Mouse (Mus musculus) hindbrain, embryonic 15.5 days (tissue): ENCODE data around the gene Lrpprc. TPM values are rescaled to one million over a fixed set of nuclear protein-coding genes. Genes with fewer than 3 reads are reported as not detected.

Experiments used
- ATAC-seq: fragments of 200-750 bp; cut with Nextera tagmentation; 2 replicates; pipeline ENCODE4 v1.8.0; 2017; ENCODE audit warnings: low read depth, moderate number of reproducible peaks, moderate TSS enrichment; ENCODE audit not compliant: low FRiP score
- H3K27ac ChIP-seq: fragments of 300-500 bp; sonication (generic); replicated peaks from 2 replicates; pipeline ENCODE4 v1.5.1; 2015; ENCODE audit warnings: mild to moderate bottlenecking, inconsistent platforms
- H3K27me3 ChIP-seq: fragments of 300-500 bp; sonication (generic); 2 replicates; pipeline ENCODE4 v1.6.1; 2015; ENCODE audit warnings: control low read depth, inconsistent platforms
- H3K36me3 ChIP-seq: fragments of 300-500 bp; sonication (generic); 2 replicates; pipeline ENCODE4 v1.6.1; 2015; ENCODE audit warnings: control low read depth, inconsistent platforms
- H3K4me1 ChIP-seq: fragments of 300-500 bp; sonication (generic); replicated peaks from 2 replicates; pipeline ENCODE4 v1.6.1; 2015; ENCODE audit warnings: control low read depth, inconsistent platforms
- H3K4me2 ChIP-seq: fragments of 300-500 bp; sonication (generic); 2 replicates; pipeline ENCODE4 v1.6.1; 2015; ENCODE audit warnings: moderate library complexity, mild to moderate bottlenecking, inconsistent platforms
- H3K4me3 ChIP-seq: fragments of 300-500 bp; sonication (generic); 2 replicates; pipeline ENCODE4 v1.5.1; 2015; ENCODE audit warnings: mild to moderate bottlenecking, inconsistent platforms
- H3K9ac ChIP-seq: fragments of 300-500 bp; sonication (generic); 2 replicates; pipeline ENCODE4 v1.6.1; 2015; ENCODE audit warnings: inconsistent platforms
- H3K9me3 ChIP-seq: fragments of 300-500 bp; sonication (generic); 2 replicates; pipeline ENCODE4 v1.6.1; 2016; ENCODE audit warnings: control low read depth, inconsistent platforms
- WGBS: fragments of 180-500 bp; shearing (Covaris S2); methylation state at CpG from one replicate; pipeline ENCODE4 v1.1.7; 2015; 5-methylcytosine and 5-hydroxymethylcytosine counted together
- polyA plus RNA-seq: library from polyadenylated mRNA; unstranded; fragments of >200 nt; fragmentation: Nextera tagmentation; extraction: Ambion mirVana; gene quantifications from 2 replicates; pipeline ENCODE4 v1.2.1, GENCODE M21; 2015

Gene Lrpprc
- polyA plus RNA-seq, 1 experiment from 2014 or later = 46.3 TPM

GRCm38 (mm10) chr17:84790043-84790442 lies 546 bp downstream of the Lrpprc start:
- no peaks in the 10 kb centered on the region for H3K9me3 ChIP-seq
- H3K27me3 ChIP-seq = no peaks in the 10 kb centered on the region
- H3K4me1 ChIP-seq = peaks cover 26% of the 10 kb centered on the region
- WGBS = 0% methylated on average over 22 of the region's 22 CpGs
- H3K4me3 ChIP-seq = peak overlapping the region; percentile 95
- H3K36me3 ChIP-seq = no peaks in the 10 kb centered on the region
- H3K9ac ChIP-seq = peak overlapping the region; percentile 97
- ATAC-seq = 0 out of 2 replicates have a peak, but pooled peaks have one; percentile 1
- peak overlapping the region; percentile 88 for H3K27ac ChIP-seq
- peak overlapping the region; percentile 96 for H3K4me2 ChIP-seq

DNA sequence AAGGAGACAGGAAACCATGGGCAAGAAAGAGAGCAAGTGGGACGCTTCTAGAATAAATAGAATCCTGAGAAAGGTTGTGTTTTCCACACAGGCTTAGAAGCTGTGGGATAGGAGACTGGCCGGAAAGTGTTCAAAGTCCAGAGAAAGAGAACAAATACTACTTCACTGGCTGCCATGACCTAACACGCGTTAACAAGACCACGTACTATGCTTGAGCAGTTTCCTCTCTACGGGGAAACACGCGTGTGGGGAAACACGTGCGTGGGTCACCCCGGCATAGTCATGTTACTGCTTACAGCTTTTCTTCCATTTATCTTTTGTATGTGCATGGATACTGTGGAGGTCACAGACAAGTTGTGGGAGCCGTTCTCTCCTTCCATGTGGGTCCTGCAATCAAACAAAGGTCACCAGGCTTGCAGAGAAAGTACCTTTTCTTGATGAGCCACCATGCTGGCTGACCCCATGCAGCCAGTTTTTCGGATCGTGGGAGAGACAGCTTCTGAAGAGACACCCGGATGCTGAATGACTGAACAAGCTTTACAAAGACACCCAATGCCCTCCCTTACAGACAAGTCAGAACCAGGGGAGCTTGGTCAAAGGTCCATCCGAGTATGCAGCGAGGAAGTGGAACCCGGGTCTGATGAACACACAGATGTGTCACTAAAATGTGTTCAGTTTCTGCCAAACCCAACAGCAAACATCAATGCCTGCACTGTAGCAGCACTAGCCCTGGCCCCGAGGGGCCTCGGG lies 2.0 kb downstream of the Lrpprc start:
- ATAC-seq = no peak
- Histone ChIP-seq H3K4me1 (peaks cover 26% of the 10 kb centered on the region), H3K9ac (no peak overlapping the region), H3K27me3 (no peaks in the 10 kb centered on the region), H3K9me3 (no peaks in the 10 kb centered on the region), H3K4me2 (no peak overlapping the region; the same call in 1 of the 2 replicates), H3K4me3 (no peak overlapping the region), H3K27ac (no peak overlapping the region), H3K36me3 (no peaks in the 10 kb centered on the region)
- WGBS = 92% methylated on average over 20 of the region's 20 CpGs

DNA sequence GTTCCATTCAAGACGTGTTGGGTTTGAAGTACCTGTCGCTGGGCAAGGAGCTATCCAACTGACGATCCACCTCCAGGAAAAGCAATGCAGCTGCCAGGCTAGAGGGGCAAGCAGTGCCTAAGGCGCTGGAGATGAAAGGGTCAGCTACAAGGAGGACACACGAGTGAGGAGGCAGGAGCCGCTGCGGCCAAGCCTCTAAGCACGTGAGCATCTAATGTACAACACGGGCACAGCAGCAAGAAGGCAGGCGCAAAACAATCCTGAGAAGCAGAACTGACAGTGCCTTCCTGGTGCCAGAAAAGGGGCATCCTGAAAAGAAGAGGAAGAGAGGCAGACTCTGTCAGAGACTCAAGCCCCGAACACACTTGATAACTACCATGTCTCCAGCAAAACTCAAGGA lies 3.1 kb downstream of the Lrpprc start:
- Histone ChIP-seq H3K9ac (no peak overlapping the region), H3K4me3 (no peak overlapping the region), H3K4me2 (no peak overlapping the region), H3K27ac (no peak overlapping the region), H3K36me3 (no peaks in the 10 kb centered on the region), H3K4me1 (peaks cover 26% of the 10 kb centered on the region), H3K9me3 (no peaks in the 10 kb centered on the region), H3K27me3 (no peaks in the 10 kb centered on the region)
- no peak for ATAC-seq
- WGBS = 91% methylated on average over 11 of the region's 11 CpGs

DNA sequence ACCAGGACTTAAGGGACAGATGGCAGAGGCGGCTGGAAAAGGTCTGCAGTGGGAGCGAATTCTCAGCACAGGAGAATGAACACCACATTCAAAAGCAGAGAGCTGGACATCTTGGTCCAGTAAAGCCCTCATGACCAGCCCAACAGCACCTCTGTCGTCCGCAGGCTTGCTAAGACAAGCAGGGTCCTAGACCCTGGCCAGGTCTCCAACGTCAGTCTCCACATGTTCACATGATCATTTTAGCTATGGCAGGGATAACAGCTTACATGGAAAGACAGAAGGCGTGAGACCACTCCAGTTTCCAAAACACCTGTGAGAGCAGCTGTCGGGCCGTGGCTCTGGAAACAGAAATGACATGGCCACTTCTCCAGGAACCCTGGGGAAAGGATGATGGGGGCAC lies 3.7 kb downstream of the Lrpprc start:
- no peak for ATAC-seq
- peaks cover 22% of the 10 kb centered on the region for H3K4me1 ChIP-seq
- H3K27me3 ChIP-seq = no peaks in the 10 kb centered on the region
- no peaks in the 10 kb centered on the region for H3K9me3 ChIP-seq
- no peak overlapping the region for H3K4me2 ChIP-seq
- H3K36me3 ChIP-seq = no peaks in the 10 kb centered on the region
- 97% methylated on average over 8 of the region's 8 CpGs for whole genome bisulfite sequencing
- no peak overlapping the region for H3K27ac ChIP-seq
- H3K9ac ChIP-seq = no peak overlapping the region
- no peak overlapping the region for H3K4me3 ChIP-seq

DNA sequence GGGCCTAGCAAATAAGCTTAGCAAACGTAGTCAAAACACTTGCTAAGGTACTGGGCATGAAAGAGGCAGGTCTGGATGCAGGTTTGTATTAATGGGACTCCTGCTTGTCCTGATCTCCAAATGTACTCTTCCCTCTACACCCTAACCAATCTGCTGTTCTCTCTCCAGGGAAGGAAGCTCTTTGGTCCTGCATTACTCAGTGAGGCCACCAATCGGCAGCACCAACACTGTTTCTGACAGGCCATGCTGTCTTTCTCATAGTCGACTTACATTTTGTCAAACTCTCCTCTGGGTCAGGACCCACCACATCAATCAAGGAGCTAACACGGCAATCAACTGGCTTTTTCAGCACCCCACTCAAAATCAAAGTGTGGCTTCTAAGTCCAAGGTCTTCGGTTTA lies 5.4 kb downstream of the Lrpprc start:
- Histone ChIP-seq H3K4me1 (peaks cover 15% of the 10 kb centered on the region), H3K4me2 (no peak overlapping the region), H3K9ac (no peak overlapping the region), H3K27ac (no peak overlapping the region), H3K9me3 (no peaks in the 10 kb centered on the region), H3K27me3 (no peaks in the 10 kb centered on the region), H3K4me3 (no peak overlapping the region), H3K36me3 (0 out of 2 replicates have a peak, but pooled peaks cover 3% of the 10 kb centered on the region)
- ATAC-seq = no peak
- WGBS = 83% methylated on average over 5 of the region's 5 CpGs

GRCm38 (mm10) chr17:84783491-84783890 lies 7.1 kb downstream of the Lrpprc start:
- ATAC-seq = no peak
- H3K27me3 ChIP-seq = no peaks in the 10 kb centered on the region
- no peaks in the 10 kb centered on the region for H3K4me1 ChIP-seq
- H3K27ac ChIP-seq = no peak overlapping the region
- H3K4me2 ChIP-seq = no peak overlapping the region
- H3K9ac ChIP-seq = no peak overlapping the region
- no peaks in the 10 kb centered on the region for H3K9me3 ChIP-seq
- H3K36me3 ChIP-seq = 0 out of 2 replicates have a peak, but pooled peaks cover 3% of the 10 kb centered on the region
- WGBS = 96% methylated on average over 5 of the region's 5 CpGs
- H3K4me3 ChIP-seq = no peak overlapping the region

GRCm38 (mm10) chr17:84780321-84780720 lies 10.3 kb downstream of the Lrpprc start:
- H3K36me3 ChIP-seq = peaks cover 10% of the 10 kb centered on the region; the same call in 1 of the 2 replicates
- H3K9me3 ChIP-seq = no peaks in the 10 kb centered on the region
- no peak overlapping the region for H3K4me2 ChIP-seq
- 97% methylated on average over 6 of the region's 6 CpGs for WGBS
- ATAC-seq = no peak
- no peak overlapping the region for H3K4me3 ChIP-seq
- H3K9ac ChIP-seq = no peak overlapping the region
- no peaks in the 10 kb centered on the region for H3K4me1 ChIP-seq
- H3K27me3 ChIP-seq = no peaks in the 10 kb centered on the region
- H3K27ac ChIP-seq = no peak overlapping the region

- no peak for ATAC-seq
Measured at GRCm38 (mm10) chr17:84778477-84778978, 12.1 kb downstream of the Lrpprc start.

GRCm38 (mm10) chr17:84776362-84777000 lies 14.1 kb downstream of the Lrpprc start:
- H3K4me2 ChIP-seq = no peak overlapping the region

More at GRCm38 (mm10) chr17:84778477-84778978, 12.1 kb downstream of the Lrpprc start:
- H3K4me1 ChIP-seq = no peaks in the 10 kb centered on the region
- no peak overlapping the region for H3K9ac ChIP-seq
- no peak overlapping the region for H3K4me3 ChIP-seq
- 93% methylated on average over 7 of the region's 7 CpGs for WGBS
- H3K4me2 ChIP-seq = no peak overlapping the region
- peaks cover 18% of the 10 kb centered on the region for H3K36me3 ChIP-seq
- H3K27ac ChIP-seq = no peak overlapping the region
- no peaks in the 10 kb centered on the region for H3K9me3 ChIP-seq
- no peaks in the 10 kb centered on the region for H3K27me3 ChIP-seq

DNA sequence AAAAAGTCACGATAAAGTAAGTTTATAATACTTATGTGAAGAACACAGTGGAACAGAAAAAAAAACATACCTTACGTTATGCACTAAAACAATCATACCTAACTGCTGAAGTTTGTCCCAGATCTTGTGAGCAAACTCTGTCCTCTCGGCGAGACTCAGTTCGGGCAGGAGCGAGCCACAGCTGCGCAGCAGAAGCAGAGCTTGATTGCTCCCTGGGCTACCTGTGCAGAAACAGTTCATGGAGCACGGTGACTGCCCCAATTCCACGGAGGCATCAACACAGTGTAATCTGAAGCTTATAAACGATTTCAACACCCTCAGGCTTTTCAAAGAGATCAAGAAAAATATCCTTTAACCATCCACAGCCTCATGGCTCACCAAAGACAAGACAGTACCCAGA lies 15.3 kb downstream of the Lrpprc start:
- H3K4me1 ChIP-seq = no peaks in the 10 kb centered on the region
- no peaks in the 10 kb centered on the region for H3K9me3 ChIP-seq
- peaks cover 27% of the 10 kb centered on the region for H3K36me3 ChIP-seq
- H3K4me3 ChIP-seq = no peak overlapping the region
- no peak overlapping the region for H3K4me2 ChIP-seq
- no peak for ATAC-seq
- H3K27me3 ChIP-seq = no peaks in the 10 kb centered on the region
- H3K9ac ChIP-seq = no peak overlapping the region
- no peak overlapping the region for H3K27ac ChIP-seq
- WGBS = 94% methylated on average over 10 of the region's 10 CpGs

More at GRCm38 (mm10) chr17:84776362-84777000, 14.1 kb downstream of the Lrpprc start:
- no peak for ATAC-seq
- Histone ChIP-seq H3K27me3 (no peaks in the 10 kb centered on the region), H3K9ac (no peak overlapping the region), H3K27ac (no peak overlapping the region), H3K4me1 (no peaks in the 10 kb centered on the region), H3K9me3 (no peaks in the 10 kb centered on the region), H3K36me3 (peaks cover 23% of the 10 kb centered on the region), H3K4me3 (no peak overlapping the region)
- WGBS = 93% methylated on average over 16 of the region's 16 CpGs

- H3K4me3 ChIP-seq = no peak overlapping the region
- H3K27ac ChIP-seq = no peak overlapping the region
- peaks cover 48% of the 10 kb centered on the region for H3K36me3 ChIP-seq
- 96% methylated on average over 9 of the region's 9 CpGs for WGBS
- H3K9me3 ChIP-seq = no peaks in the 10 kb centered on the region
- no peaks in the 10 kb centered on the region for H3K27me3 ChIP-seq
- H3K4me2 ChIP-seq = no peak overlapping the region
- H3K9ac ChIP-seq = no peak overlapping the region
- H3K4me1 ChIP-seq = no peaks in the 10 kb centered on the region
- no peak for ATAC-seq
Measured at GRCm38 (mm10) chr17:84771882-84772281, 18.7 kb downstream of the Lrpprc start.

- H3K36me3 ChIP-seq = peaks cover 27% of the 10 kb centered on the region
- 81% methylated on average over 8 of the region's 8 CpGs for WGBS
Measured at GRCm38 (mm10) chr17:84758971-84759370, 31.6 kb downstream of the Lrpprc start.

More at GRCm38 (mm10) chr17:84758971-84759370, 31.6 kb downstream of the Lrpprc start:
- H3K4me3 ChIP-seq = no peak overlapping the region
- H3K4me2 ChIP-seq = no peak overlapping the region
- no peaks in the 10 kb centered on the region for H3K27me3 ChIP-seq
- no peak overlapping the region for H3K27ac ChIP-seq
- H3K9ac ChIP-seq = no peak overlapping the region
- no peak for ATAC-seq
- no peaks in the 10 kb centered on the region for H3K4me1 ChIP-seq
- no peaks in the 10 kb centered on the region for H3K9me3 ChIP-seq
